Mouse (Mus musculus) ES-Bruce4 (cell line): ENCODE data around the gene Tbc1d16. TPM values are rescaled to one million over a fixed set of nuclear protein-coding genes. Genes with fewer than 3 reads are reported as not detected.

Experiments
- H3K27ac ChIP-seq: 2 replicates; pipeline ENCODE4 v1.5.1; 2012; ENCODE audit warnings: low read length, inconsistent platforms; ENCODE audit not compliant: insufficient read depth
- H3K27me3 ChIP-seq: 2 replicates; pipeline ENCODE4 v1.6.1; 2012; ENCODE audit warnings: mild to moderate bottlenecking, low read length, inconsistent platforms; ENCODE audit not compliant: control insufficient read depth, poor library complexity, insufficient read depth, severe bottlenecking
- H3K36me3 ChIP-seq: 2 replicates; pipeline ENCODE4 v1.6.1; 2012; ENCODE audit warnings: inconsistent platforms, mild to moderate bottlenecking, low read length, moderate library complexity; ENCODE audit not compliant: control insufficient read depth, poor library complexity, insufficient read depth, severe bottlenecking
- H3K4me1 ChIP-seq: one replicate; pipeline ENCODE4 v1.8.1; 2011; ENCODE audit warnings: low read length; ENCODE audit not compliant: control insufficient read depth, insufficient read depth
- H3K4me3 ChIP-seq: 2 replicates; pipeline ENCODE4 v1.5.1; 2011; ENCODE audit warnings: low read depth, mild to moderate bottlenecking, low read length
- H3K9ac ChIP-seq: 2 replicates; pipeline ENCODE4 v1.6.1; 2012; ENCODE audit warnings: low read depth, mild to moderate bottlenecking, inconsistent platforms; ENCODE audit not compliant: poor library complexity, severe bottlenecking
- H3K9me3 ChIP-seq: replicated peaks from 2 replicates; pipeline ENCODE4 v1.6.1; 2012; ENCODE audit warnings: mild to moderate bottlenecking, low read length, inconsistent platforms; ENCODE audit not compliant: control insufficient read depth, poor library complexity, insufficient read depth, severe bottlenecking
- CTCF ChIP-seq: IDR thresholded peaks from one replicate; pipeline ENCODE4 v1.8.1; 2011; ENCODE audit warnings: low read depth, low read length
- EP300 ChIP-seq: IDR thresholded peaks from 2 replicates; pipeline ENCODE4 v1.6.1; 2011; ENCODE audit warnings: low read depth, low read length; ENCODE audit not compliant: insufficient read depth
- POLR2A ChIP-seq: IDR thresholded peaks from one replicate; pipeline ENCODE4 v1.8.1; 2011; ENCODE audit warnings: low read length; ENCODE audit not compliant: insufficient read depth
- polyA plus RNA-seq: library from polyadenylated mRNA; stranded (reverse); fragments of >200 nt; gene quantifications from 2 replicates; pipeline ENCODE4 v1.2.4, GENCODE M21; 2011; ENCODE audit warnings: low read depth; ENCODE audit not compliant: missing spikeins, insufficient read depth, insufficient read length

Tbc1d16 gene
- polyA plus RNA-seq, 1 experiment = 15.9 TPM

- no peaks in the 10 kb centered on the region for H3K9me3 ChIP-seq
- no peaks in the 10 kb centered on the region for H3K4me1 ChIP-seq
- no peaks in the 10 kb centered on the region for H3K36me3 ChIP-seq
- H3K4me3 ChIP-seq = no peak overlapping the region
- H3K27ac ChIP-seq = no peak overlapping the region
- no peak for TF ChIP-seq POLR2A
- no peak for TF ChIP-seq CTCF
- no peak for TF ChIP-seq EP300
- no peak overlapping the region for H3K9ac ChIP-seq
- H3K27me3 ChIP-seq = no peaks in the 10 kb centered on the region
Observed at GRCm38 (mm10) chr11:119112721-119113120, 115.6 kb downstream of the Tbc1d16 start.

- Histone ChIP-seq H3K9me3 (no peaks in the 10 kb centered on the region), H3K4me3 (no peak overlapping the region), H3K36me3 (no peaks in the 10 kb centered on the region), H3K4me1 (no peaks in the 10 kb centered on the region), H3K27me3 (no peaks in the 10 kb centered on the region), H3K9ac (no peak overlapping the region), H3K27ac (no peak overlapping the region)
- no peak for TF ChIP-seq EP300
- TF ChIP-seq POLR2A = no peak
- TF ChIP-seq CTCF = no peak
Observed at GRCm38 (mm10) chr11:119111345-119111744, 117.0 kb downstream of the Tbc1d16 start.

- no peaks in the 10 kb centered on the region for H3K4me1 ChIP-seq
- no peak overlapping the region for H3K27ac ChIP-seq
- no peaks in the 10 kb centered on the region for H3K9me3 ChIP-seq
- H3K36me3 ChIP-seq = no peaks in the 10 kb centered on the region
- TF ChIP-seq EP300 (no peak), POLR2A (no peak), CTCF (no peak)
- H3K9ac ChIP-seq = no peak overlapping the region
- H3K4me3 ChIP-seq = no peak overlapping the region
- H3K27me3 ChIP-seq = no peaks in the 10 kb centered on the region
Observed at GRCm38 (mm10) chr11:119109415-119110071, 118.8 kb downstream of the Tbc1d16 start.

GRCm38 (mm10) chr11:119108573-119109263 is 119.6 kb downstream of the Tbc1d16 start:
- TF ChIP-seq EP300 (no peak), POLR2A (no peak), CTCF (no peak)
- H3K9me3 ChIP-seq = no peaks in the 10 kb centered on the region
- H3K36me3 ChIP-seq = no peaks in the 10 kb centered on the region
- H3K27me3 ChIP-seq = no peaks in the 10 kb centered on the region
- H3K9ac ChIP-seq = no peak overlapping the region
- H3K4me3 ChIP-seq = no peak overlapping the region
- H3K27ac ChIP-seq = no peak overlapping the region
- no peaks in the 10 kb centered on the region for H3K4me1 ChIP-seq

- no peaks in the 10 kb centered on the region for H3K27me3 ChIP-seq
Observed at GRCm38 (mm10) chr11:119106289-119106688, 122.0 kb downstream of the Tbc1d16 start.

GRCm38 (mm10) chr11:119105748-119106147 is 122.6 kb downstream of the Tbc1d16 start:
- TF ChIP-seq CTCF (no peak), POLR2A (no peak)
- Histone ChIP-seq H3K9ac (no peak overlapping the region), H3K27me3 (no peaks in the 10 kb centered on the region), H3K36me3 (no peaks in the 10 kb centered on the region), H3K4me1 (no peaks in the 10 kb centered on the region), H3K9me3 (no peaks in the 10 kb centered on the region), H3K27ac (no peak overlapping the region), H3K4me3 (no peak overlapping the region)

More at GRCm38 (mm10) chr11:119106289-119106688, 122.0 kb downstream of the Tbc1d16 start:
- Histone ChIP-seq H3K4me1 (no peaks in the 10 kb centered on the region), H3K9ac (no peak overlapping the region), H3K27ac (no peak overlapping the region), H3K4me3 (no peak overlapping the region), H3K36me3 (no peaks in the 10 kb centered on the region), H3K9me3 (no peaks in the 10 kb centered on the region)
- TF ChIP-seq CTCF (no peak), POLR2A (no peak)
